Mouse (Mus musculus) heart, embryonic 11.5 days (tissue): ENCODE results near the gene As3mt. TPM values are rescaled to one million over a fixed set of nuclear protein-coding genes. Genes with fewer than 3 reads are reported as not detected.
A peak's percentile ranks its signal among the peaks of the same experiment; 100 is the strongest.

ENCODE experiments used
- ATAC-seq: fragments of 200-750 bp; cut with Nextera tagmentation; replicated peaks from 2 replicates; pipeline ENCODE4 v1.8.0; 2017; ENCODE audit warnings: moderate library complexity; ENCODE audit not compliant: insufficient number of reproducible peaks, low FRiP score, low TSS enrichment
- H3K27ac ChIP-seq: fragments of 300-500 bp; sonication (generic); 2 replicates; pipeline ENCODE4 v1.5.1; 2014; ENCODE audit warnings: mild to moderate bottlenecking, low read depth, low read length
- H3K27me3 ChIP-seq: fragments of 300-500 bp; sonication (generic); 2 replicates; pipeline ENCODE4 v1.6.1; 2014; ENCODE audit warnings: mild to moderate bottlenecking, low read length, mixed read lengths; ENCODE audit not compliant: control insufficient read depth, insufficient read depth
- H3K36me3 ChIP-seq: fragments of 300-500 bp; sonication (generic); 2 replicates; pipeline ENCODE4 v1.6.1; 2014; ENCODE audit warnings: mild to moderate bottlenecking, low read length, moderate library complexity, mixed read lengths; ENCODE audit not compliant: control insufficient read depth, insufficient read depth
- H3K4me1 ChIP-seq: fragments of 300-500 bp; sonication (generic); 2 replicates; pipeline ENCODE4 v1.6.1; 2014; ENCODE audit warnings: low read length; ENCODE audit not compliant: control insufficient read depth, insufficient read depth
- H3K4me2 ChIP-seq: fragments of 300-500 bp; sonication (generic); 2 replicates; pipeline ENCODE4 v1.6.1; 2014; ENCODE audit warnings: mild to moderate bottlenecking, moderate library complexity
- H3K4me3 ChIP-seq: fragments of 300-500 bp; sonication (generic); 2 replicates; pipeline ENCODE4 v1.5.1; 2014; ENCODE audit warnings: low read depth, low read length
- H3K9ac ChIP-seq: fragments of 300-500 bp; sonication (generic); 2 replicates; pipeline ENCODE4 v1.6.1; 2014; ENCODE audit warnings: mild to moderate bottlenecking, low read depth, low read length, moderate library complexity
- H3K9me3 ChIP-seq: fragments of 300-500 bp; sonication (generic); replicated peaks from 2 replicates; pipeline ENCODE4 v1.6.1; 2016; ENCODE audit warnings: low read length; ENCODE audit not compliant: control insufficient read depth
- WGBS: fragments of 180-500 bp; shearing (Covaris S2); extraction: QIAGEN DNeasy Blood & Tissue Kit; methylation state at CpG from one replicate; pipeline ENCODE4 v1.1.7; 2014; ENCODE audit not compliant: insufficient replicate concordance; 5-methylcytosine and 5-hydroxymethylcytosine counted together
- polyA plus RNA-seq: library from polyadenylated mRNA; unstranded; fragments of >200 nt; fragmentation: Nextera tagmentation; extraction: Ambion mirVana; gene quantifications from 2 replicates; pipeline ENCODE4 v1.2.1, GENCODE M21; 2014

As3mt gene
- polyA plus RNA-seq, 1 experiment from 2014 or later, result 47.6 TPM

DNA sequence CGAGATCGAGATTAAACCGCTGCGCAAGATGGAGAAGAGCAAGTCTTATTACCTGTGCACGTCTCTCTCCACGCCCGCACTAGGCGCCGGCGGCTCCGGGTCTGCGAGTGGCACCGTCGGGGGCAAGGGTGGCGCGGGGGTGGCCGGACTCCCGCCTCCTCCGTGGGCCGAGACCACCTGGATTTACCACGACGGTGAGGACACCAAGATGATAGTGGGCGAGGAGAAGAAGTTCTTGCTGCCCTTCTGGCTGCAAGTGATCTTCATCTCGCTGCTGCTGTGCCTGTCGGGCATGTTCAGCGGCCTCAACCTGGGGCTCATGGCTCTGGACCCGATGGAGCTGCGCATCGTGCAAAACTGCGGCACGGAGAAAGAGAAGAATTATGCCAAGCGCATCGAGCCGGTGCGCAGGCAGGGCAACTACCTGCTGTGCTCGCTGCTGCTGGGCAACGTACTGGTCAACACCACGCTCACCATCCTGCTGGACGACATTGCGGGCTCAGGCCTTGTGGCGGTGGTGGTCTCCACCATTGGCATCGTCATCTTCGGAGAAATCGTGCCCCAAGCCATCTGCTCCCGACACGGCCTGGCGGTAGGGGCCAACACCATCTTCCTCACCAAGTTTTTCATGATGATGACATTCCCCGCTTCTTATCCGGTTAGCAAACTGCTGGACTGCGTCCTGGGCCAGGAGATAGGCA is 55.2 kb downstream of the As3mt start:
- Histone ChIP-seq H3K27me3 (peaks cover 12% of the 10 kb centered on the region), H3K27ac (no peak overlapping the region), H3K36me3 (no peaks in the 10 kb centered on the region), H3K9me3 (no peaks in the 10 kb centered on the region), H3K4me2 (peak overlapping the region; percentile 97), H3K9ac (peak overlapping the region; percentile 63), H3K4me1 (peaks cover 10% of the 10 kb centered on the region), H3K4me3 (peak overlapping the region; percentile 82)
- 1% methylated on average over 50 of the region's 50 CpGs for WGBS
- ATAC-seq, result no peak

DNA sequence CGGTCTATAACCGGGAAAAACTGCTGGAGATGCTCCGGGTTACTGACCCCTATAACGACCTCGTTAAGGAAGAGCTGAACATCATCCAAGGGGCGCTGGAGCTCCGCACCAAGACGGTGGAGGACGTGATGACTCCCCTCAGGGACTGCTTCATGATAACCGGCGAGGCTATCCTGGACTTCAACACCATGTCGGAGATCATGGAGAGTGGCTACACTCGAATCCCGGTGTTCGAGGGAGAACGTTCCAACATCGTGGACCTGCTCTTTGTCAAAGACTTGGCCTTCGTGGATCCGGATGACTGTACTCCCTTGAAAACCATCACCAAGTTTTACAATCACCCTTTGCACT is 55.7 kb downstream of the As3mt start:
- peak overlapping the region; percentile 3; the same call in 1 of the 2 replicates for H3K9ac ChIP-seq
- peak overlapping the region; percentile 97 for H3K4me2 ChIP-seq
- H3K9me3 ChIP-seq, result no peaks in the 10 kb centered on the region
- H3K27ac ChIP-seq, result no peak overlapping the region
- peaks cover 12% of the 10 kb centered on the region for H3K27me3 ChIP-seq
- WGBS, result under 1% methylated on average over 19 of the region's 19 CpGs
- H3K36me3 ChIP-seq, result no peaks in the 10 kb centered on the region
- no peak for ATAC-seq
- peaks cover 10% of the 10 kb centered on the region for H3K4me1 ChIP-seq
- peak overlapping the region; percentile 82 for H3K4me3 ChIP-seq

DNA sequence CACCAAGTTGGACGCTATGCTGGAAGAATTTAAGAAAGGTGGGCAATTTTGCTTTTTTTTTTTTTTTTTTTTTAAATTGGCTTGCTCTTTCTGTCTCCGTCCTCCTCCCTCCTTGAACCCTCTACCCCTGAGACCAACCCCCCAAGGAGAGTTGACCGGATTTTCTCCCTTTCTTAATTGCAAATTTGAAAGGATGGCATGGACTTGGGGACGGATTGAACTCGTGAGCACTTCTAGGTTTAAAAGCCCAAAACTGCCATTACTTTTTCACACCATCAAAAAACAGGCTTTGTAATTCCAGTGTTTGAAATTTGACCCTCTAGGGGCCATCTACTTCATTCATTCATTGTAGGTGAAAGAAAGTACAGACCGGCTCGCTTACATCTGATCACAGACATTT is 56.1 kb downstream of the As3mt start:
- peak overlapping the region; percentile 82 for H3K4me3 ChIP-seq
- H3K9me3 ChIP-seq, result no peaks in the 10 kb centered on the region
- H3K9ac ChIP-seq, result peak overlapping the region; percentile 3; the same call in 1 of the 2 replicates
- H3K4me2 ChIP-seq, result peak overlapping the region; percentile 97
- peaks cover 10% of the 10 kb centered on the region for H3K4me1 ChIP-seq
- no peaks in the 10 kb centered on the region for H3K36me3 ChIP-seq
- no peak for ATAC-seq
- no peak overlapping the region for H3K27ac ChIP-seq
- H3K27me3 ChIP-seq, result peaks cover 12% of the 10 kb centered on the region
- WGBS, result 25% methylated on average over 7 of the region's 7 CpGs

DNA sequence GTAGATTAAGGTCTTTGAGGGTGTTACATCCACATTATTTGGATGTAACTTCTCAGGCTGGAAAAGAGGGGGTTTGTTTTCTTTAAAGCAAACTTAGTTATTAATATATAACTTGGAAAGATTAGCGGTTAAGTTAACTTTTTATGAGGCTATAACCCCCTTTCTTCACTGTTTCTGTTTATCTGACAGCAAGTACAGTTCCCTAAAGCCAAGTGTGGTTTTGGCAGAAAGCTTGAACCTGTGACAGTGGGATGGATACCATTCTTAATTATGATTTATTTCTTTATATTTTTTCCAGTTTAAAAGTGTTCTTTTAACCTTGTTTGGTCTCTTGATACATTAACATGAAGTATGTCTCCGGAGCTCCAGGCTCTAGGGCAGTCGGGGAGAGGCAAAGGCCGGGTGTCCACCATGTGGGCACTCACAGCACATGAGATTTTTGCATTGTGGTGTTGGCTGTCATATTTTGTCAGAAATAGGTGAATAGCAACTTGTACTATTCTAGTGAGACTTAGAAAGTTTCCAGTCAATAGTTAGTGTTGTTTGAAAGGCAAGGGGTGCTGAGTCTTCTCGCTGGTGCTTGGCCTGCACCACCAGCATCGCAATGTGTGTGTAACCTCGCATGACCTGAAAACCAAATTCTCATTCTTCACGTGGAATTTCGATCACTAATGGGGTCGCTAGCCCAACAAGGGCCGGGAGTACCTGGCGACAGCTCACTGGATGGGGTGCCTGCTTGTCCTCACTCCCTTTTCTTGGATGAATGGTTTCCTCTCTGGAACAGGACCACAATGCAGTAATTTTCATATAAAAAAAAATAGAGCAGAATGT is 56.9 kb downstream of the As3mt start:
- Histone ChIP-seq H3K4me1 (peaks cover 10% of the 10 kb centered on the region), H3K4me3 (no peak overlapping the region), H3K27me3 (peaks cover 12% of the 10 kb centered on the region), H3K9ac (no peak overlapping the region), H3K9me3 (no peaks in the 10 kb centered on the region), H3K27ac (no peak overlapping the region), H3K4me2 (peak overlapping the region; percentile 97), H3K36me3 (no peaks in the 10 kb centered on the region)
- WGBS, result 65% methylated on average over 12 of the region's 12 CpGs
- ATAC-seq, result no peak

DNA sequence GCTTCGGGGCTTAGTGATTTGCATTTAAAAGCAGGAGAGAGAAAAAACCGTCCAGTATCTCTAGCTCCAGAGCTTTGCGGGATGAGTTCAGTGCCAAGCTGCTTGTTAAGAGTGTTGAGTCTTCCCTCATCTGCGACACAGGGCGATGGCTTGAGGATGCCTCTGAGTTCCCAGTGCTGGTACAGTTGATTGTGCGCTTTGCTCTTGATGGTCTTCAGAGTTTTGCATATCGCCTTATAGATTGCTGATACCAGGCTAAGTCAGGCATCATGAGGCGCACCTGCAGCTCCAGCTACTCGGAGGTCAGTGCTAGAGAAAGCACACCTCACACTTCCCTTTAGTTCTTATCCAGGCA is 57.5 kb downstream of the As3mt start:
- 74% methylated on average over 9 of the region's 9 CpGs for WGBS
- ATAC-seq, result no peak
- peak overlapping the region; percentile 97; the same call in 1 of the 2 replicates for H3K4me2 ChIP-seq

DNA sequence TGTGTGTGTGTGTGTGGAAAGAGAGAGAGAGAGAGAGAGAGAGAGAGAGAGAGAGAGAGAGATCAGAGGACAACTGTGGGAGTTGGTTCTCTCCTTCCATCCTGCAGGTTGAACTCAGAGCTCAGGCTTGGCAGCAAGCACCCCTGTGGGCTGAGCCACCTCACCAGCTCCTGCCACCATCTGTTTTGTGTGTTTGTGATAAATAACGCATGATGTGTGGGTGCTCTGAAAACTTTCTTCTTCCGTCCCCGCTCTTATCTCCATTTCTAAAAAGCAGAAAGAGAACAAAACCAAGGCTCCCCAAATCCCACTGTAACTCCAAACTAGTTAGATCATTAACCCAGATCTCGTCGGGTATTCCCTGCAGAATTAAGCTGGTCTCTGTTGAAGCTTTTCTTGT is 58.9 kb downstream of the As3mt start:
- no peak overlapping the region for H3K9ac ChIP-seq
- peaks cover 12% of the 10 kb centered on the region for H3K27me3 ChIP-seq
- H3K4me1 ChIP-seq, result peaks cover 10% of the 10 kb centered on the region
- no peak overlapping the region for H3K4me2 ChIP-seq
- no peak for ATAC-seq
- H3K4me3 ChIP-seq, result no peak overlapping the region
- WGBS, result 66% methylated on average over 5 of the region's 5 CpGs
- no peak overlapping the region for H3K27ac ChIP-seq
- H3K9me3 ChIP-seq, result no peaks in the 10 kb centered on the region
- H3K36me3 ChIP-seq, result no peaks in the 10 kb centered on the region

More for the DNA sequence above, 57.5 kb downstream of the As3mt start:
- Histone ChIP-seq H3K27ac (no peak overlapping the region), H3K9ac (no peak overlapping the region), H3K9me3 (no peaks in the 10 kb centered on the region), H3K4me3 (no peak overlapping the region), H3K36me3 (no peaks in the 10 kb centered on the region), H3K27me3 (peaks cover 12% of the 10 kb centered on the region), H3K4me1 (peaks cover 10% of the 10 kb centered on the region)

DNA sequence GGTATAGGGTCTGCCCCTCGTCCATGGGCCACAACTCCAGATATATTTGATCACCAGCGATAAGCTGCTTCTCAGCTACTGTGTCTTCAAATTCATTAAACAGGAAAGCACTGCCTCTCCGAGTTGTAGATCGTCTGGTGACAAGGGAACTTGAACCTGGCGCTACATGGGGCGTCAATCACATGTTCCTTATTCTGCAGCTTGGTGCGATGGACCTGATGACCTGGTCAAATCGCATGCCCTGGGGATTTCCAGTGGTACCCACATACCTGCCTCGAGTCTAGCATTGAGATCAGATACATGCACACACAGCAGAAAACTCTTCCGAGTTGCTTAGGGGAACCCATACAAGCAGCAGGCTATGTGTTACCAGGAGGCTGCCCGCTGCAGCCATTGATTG is 62.5 kb downstream of the As3mt start:
- Histone ChIP-seq H3K27ac (no peak overlapping the region), H3K4me3 (no peak overlapping the region), H3K9ac (no peak overlapping the region), H3K9me3 (no peaks in the 10 kb centered on the region), H3K4me2 (no peak overlapping the region), H3K36me3 (no peaks in the 10 kb centered on the region), H3K27me3 (no peaks in the 10 kb centered on the region; the same call in 1 of the 2 replicates), H3K4me1 (no peaks in the 10 kb centered on the region)
- ATAC-seq, result no peak
- 85% methylated on average over 11 of the region's 11 CpGs for WGBS

DNA sequence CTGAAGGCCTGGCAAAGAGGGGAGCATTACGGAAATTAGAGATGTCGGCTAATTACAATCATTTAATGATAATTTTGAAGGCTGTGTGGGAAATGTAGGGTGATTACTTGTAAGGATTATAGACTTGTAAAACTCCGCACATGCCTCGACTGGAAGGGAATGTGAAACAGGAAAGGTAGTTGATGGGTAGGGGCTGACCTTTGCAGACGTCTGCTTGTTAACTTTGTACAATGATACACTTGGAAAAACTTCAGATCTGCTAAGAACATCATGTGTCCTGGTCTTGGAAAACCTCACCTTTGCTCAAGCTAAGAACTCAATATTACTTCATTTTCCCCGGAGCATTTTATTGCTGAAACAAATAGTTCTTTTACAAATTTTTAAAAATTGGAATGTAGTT is 64.5 kb downstream of the As3mt start:
- 80% methylated on average over 6 of the region's 6 CpGs for WGBS
- H3K27me3 ChIP-seq, result no peaks in the 10 kb centered on the region
- H3K27ac ChIP-seq, result no peak overlapping the region
- H3K4me3 ChIP-seq, result no peak overlapping the region
- no peaks in the 10 kb centered on the region for H3K36me3 ChIP-seq
- no peak overlapping the region for H3K4me2 ChIP-seq
- no peak overlapping the region for H3K9ac ChIP-seq
- H3K9me3 ChIP-seq, result no peaks in the 10 kb centered on the region
- ATAC-seq, result no peak
- H3K4me1 ChIP-seq, result no peaks in the 10 kb centered on the region
